Mouse (Mus musculus): ENCODE results near the gene Ano2. TPM values are rescaled to one million over a fixed set of nuclear protein-coding genes. Genes with fewer than 3 reads are reported as not detected.

The Ano2 gene
- polyA plus RNA-seq, 1 experiment from 2014 or later: 0.18 TPM

DNA sequence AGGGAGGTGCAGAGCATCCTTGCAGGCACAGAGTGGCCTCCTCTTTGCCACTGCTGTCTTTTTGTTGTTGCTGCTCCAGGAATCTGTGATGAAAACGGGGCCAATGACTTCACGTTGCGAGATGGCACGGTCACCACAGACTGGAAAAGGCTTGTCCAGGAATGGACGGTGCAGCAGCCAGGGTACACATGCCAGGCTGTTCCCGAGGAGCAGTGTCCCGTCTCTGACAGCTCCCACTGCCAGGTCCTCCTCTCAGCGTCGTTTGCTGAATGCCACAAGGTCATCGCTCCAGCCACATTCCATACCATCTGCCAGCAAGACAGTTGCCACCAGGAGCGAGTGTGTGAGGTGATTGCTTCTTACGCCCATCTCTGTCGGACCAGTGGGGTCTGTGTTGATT lies 33.3 kb upstream of the Ano2 start:
- no peak for DNase-seq (ENCODE audit: low spot score)
- 74% methylated on average over 13 of the region's 13 CpGs for WGBS
- no peak overlapping the region for H3K4me3 ChIP-seq (ENCODE audit: low read depth, low read length)
- no peak overlapping the region for H3K27ac ChIP-seq (ENCODE audit: low read length)
- H3K36me3 ChIP-seq (ENCODE audit: insufficient read depth, low read length): no peaks in the 10 kb centered on the region
- no peak overlapping the region for H3K9ac ChIP-seq (replicated peaks; ENCODE audit: low read depth)
- TF ChIP-seq CTCF (IDR thresholded peaks at IDR 0.05) (no peak), EP300 (IDR thresholded peaks at IDR 0.05) (no peak)
- no peak for ATAC-seq
- H3K27me3 ChIP-seq (replicated peaks; ENCODE audit: insufficient read depth, low read length): no peaks in the 10 kb centered on the region
- H3K4me1 ChIP-seq (ENCODE audit: insufficient read depth, low read depth, low read length): no peaks in the 10 kb centered on the region
- no peaks in the 10 kb centered on the region for H3K9me3 ChIP-seq (ENCODE audit: low read length)
- H3K4me2 ChIP-seq (replicated peaks; ENCODE audit: low read depth, low read length): no peak overlapping the region

DNA sequence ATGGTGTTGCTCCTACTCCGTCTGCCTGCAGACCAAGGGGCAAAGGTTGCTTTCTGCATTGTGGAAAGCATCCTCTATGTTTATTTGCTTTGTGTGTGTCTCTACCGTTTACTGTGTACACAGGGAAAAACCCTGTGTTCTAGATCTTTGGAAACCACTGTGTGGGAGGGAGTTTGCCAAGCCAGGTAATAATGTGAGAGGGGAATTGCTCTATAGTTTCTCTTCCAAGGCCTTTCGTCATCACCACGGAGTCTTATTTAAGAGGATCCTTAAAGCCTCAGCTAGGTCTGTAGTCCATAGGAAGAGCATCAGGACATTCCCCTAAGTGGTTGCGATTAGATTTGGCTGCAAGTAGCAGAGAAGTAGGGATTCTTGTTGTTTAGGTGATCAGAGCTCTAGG lies 32.3 kb upstream of the Ano2 start:
- TF ChIP-seq EP300 (IDR thresholded peaks at IDR 0.05) (no peak), CTCF (IDR thresholded peaks at IDR 0.05) (no peak)
- Histone ChIP-seq H3K27ac (ENCODE audit: low read length) (no peak overlapping the region), H3K4me3 (ENCODE audit: low read depth, low read length) (no peak overlapping the region), H3K27me3 (replicated peaks; ENCODE audit: insufficient read depth, low read length) (no peaks in the 10 kb centered on the region), H3K9me3 (ENCODE audit: low read length) (no peaks in the 10 kb centered on the region), H3K36me3 (ENCODE audit: insufficient read depth, low read length) (no peaks in the 10 kb centered on the region), H3K4me1 (ENCODE audit: insufficient read depth, low read depth, low read length) (no peaks in the 10 kb centered on the region), H3K4me2 (replicated peaks; ENCODE audit: low read depth, low read length) (no peak overlapping the region), H3K9ac (replicated peaks; ENCODE audit: low read depth) (no peak overlapping the region)
- no peak for ATAC-seq
- DNase-seq (ENCODE audit: low spot score): no peak
- 68% methylated on average over 5 of the region's 5 CpGs for WGBS

DNA sequence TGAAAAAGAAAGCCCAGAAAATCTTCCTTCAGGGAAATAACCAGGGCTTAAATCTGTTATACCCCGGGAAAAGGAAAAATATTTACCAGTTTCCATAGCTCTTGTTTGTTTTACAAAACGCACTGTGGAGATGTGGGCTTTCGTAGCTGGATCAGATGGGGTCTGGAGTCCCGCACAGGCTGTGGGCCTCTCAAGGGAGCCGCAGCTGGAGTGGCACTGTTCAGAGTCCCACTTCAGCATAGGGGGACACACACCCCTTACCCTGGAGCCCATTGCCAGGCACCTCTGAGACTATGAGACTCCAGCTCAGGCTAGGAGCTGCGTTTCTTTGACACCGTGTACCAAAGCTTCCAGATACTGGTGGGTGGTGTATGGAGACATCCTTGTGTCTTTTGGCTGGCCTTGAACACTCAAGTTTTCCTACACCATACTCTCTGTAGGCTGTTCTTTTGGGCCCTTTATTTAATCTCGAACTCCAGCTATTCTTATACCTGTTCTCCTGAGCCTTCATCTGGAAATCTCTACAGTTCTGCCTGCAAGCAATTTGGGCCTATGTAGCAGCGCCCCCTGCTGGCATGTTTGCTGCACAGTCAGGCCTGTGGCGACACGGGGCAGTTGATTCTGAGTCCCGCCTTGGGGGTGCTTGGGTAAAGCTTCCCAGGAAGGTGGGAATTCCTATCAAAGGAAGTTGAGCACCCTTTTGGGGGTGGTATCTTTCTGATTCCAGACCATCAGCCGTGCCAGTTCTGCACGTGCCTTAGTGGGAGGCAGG lies 28.9 kb upstream of the Ano2 start:
- TF ChIP-seq EP300 (IDR thresholded peaks at IDR 0.05): no peak
- TF ChIP-seq CTCF (IDR thresholded peaks at IDR 0.05): peak; percentile 92
- H3K4me2 ChIP-seq (replicated peaks; ENCODE audit: low read depth, low read length): no peak overlapping the region
- no peaks in the 10 kb centered on the region for H3K9me3 ChIP-seq (ENCODE audit: low read length)
- ATAC-seq (no peak; the same call in 1 of the 2 replicates), DNase-seq (ENCODE audit: low spot score) (peak; percentile 72)
- H3K4me1 ChIP-seq (ENCODE audit: insufficient read depth, low read depth, low read length): no peaks in the 10 kb centered on the region
- 44% methylated on average over 14 of the region's 14 CpGs for WGBS
- H3K9ac ChIP-seq (replicated peaks; ENCODE audit: low read depth): no peak overlapping the region
- H3K36me3 ChIP-seq (ENCODE audit: insufficient read depth, low read length): no peaks in the 10 kb centered on the region
- no peak overlapping the region for H3K4me3 ChIP-seq (ENCODE audit: low read depth, low read length)
- no peaks in the 10 kb centered on the region for H3K27me3 ChIP-seq (replicated peaks; ENCODE audit: insufficient read depth, low read length)
- H3K27ac ChIP-seq (ENCODE audit: low read length): no peak overlapping the region

DNA sequence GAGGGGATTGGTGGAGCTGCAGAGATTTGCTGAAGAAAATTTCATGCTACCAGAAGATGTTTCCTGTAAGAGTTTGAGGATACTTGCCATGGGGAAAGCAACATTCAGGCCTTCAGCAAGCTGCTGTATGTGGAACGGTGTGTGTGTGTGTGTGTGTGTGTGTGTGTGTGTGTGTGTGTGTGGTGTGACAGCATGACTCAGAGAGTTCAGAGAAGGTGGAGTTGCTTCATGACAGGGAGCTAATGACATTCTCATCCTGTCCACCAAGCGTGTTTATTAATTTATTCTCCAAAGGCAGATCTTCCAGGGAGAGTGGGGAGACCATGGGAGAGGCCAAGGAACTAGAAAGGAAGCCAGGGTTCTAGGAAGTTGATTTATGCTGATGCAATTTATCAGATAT lies 26.3 kb upstream of the Ano2 start:
- Histone ChIP-seq H3K4me3 (ENCODE audit: low read depth, low read length) (no peak overlapping the region), H3K36me3 (ENCODE audit: insufficient read depth, low read length) (no peaks in the 10 kb centered on the region), H3K4me2 (replicated peaks; ENCODE audit: low read depth, low read length) (no peak overlapping the region), H3K27ac (ENCODE audit: low read length) (no peak overlapping the region), H3K9ac (replicated peaks; ENCODE audit: low read depth) (no peak overlapping the region), H3K9me3 (ENCODE audit: low read length) (no peaks in the 10 kb centered on the region), H3K4me1 (ENCODE audit: insufficient read depth, low read depth, low read length) (no peaks in the 10 kb centered on the region), H3K27me3 (replicated peaks; ENCODE audit: insufficient read depth, low read length) (no peaks in the 10 kb centered on the region)
- no peak for TF ChIP-seq CTCF (IDR thresholded peaks at IDR 0.05)
- peak; percentile 32; the same call in 1 of the 2 replicates for TF ChIP-seq EP300 (IDR thresholded peaks at IDR 0.05)
- DNase-seq (ENCODE audit: low spot score) (peak; percentile 66), ATAC-seq (peak; percentile 64)
- 27% methylated on average over 2 of the region's 2 CpGs for WGBS

DNA sequence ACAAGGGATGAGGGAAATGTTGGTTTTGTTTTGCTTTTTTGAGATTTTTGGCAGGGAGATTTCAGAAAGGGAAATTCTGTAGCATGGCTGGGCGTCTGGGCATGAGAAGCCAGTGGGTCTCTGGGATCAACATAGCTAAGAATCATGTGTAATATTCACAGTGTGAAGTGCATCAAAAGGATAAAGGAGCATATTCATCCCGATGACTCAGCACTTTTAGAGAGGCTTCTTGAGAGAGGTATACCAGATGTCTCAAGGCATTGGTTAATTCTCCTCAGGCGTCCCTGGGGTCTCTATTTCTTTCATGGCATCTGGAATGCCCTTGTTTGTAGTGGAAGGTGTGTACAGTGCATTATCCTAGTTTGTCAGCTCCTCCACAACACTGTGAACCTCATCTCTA lies 18.4 kb upstream of the Ano2 start:
- no peaks in the 10 kb centered on the region for H3K36me3 ChIP-seq (ENCODE audit: insufficient read depth, low read length)
- no peak overlapping the region for H3K27ac ChIP-seq (ENCODE audit: low read length)
- 78% methylated on average over 3 of the region's 3 CpGs for WGBS
- ATAC-seq (no peak), DNase-seq (ENCODE audit: low spot score) (no peak)
- H3K27me3 ChIP-seq (replicated peaks; ENCODE audit: insufficient read depth, low read length): no peaks in the 10 kb centered on the region
- no peak overlapping the region for H3K4me3 ChIP-seq (ENCODE audit: low read depth, low read length)
- no peak overlapping the region for H3K9ac ChIP-seq (replicated peaks; ENCODE audit: low read depth)
- no peak overlapping the region for H3K4me2 ChIP-seq (replicated peaks; ENCODE audit: low read depth, low read length)
- TF ChIP-seq EP300 (IDR thresholded peaks at IDR 0.05) (no peak), CTCF (IDR thresholded peaks at IDR 0.05) (no peak)
- H3K9me3 ChIP-seq (ENCODE audit: low read length): no peaks in the 10 kb centered on the region
- no peaks in the 10 kb centered on the region for H3K4me1 ChIP-seq (ENCODE audit: insufficient read depth, low read depth, low read length)

DNA sequence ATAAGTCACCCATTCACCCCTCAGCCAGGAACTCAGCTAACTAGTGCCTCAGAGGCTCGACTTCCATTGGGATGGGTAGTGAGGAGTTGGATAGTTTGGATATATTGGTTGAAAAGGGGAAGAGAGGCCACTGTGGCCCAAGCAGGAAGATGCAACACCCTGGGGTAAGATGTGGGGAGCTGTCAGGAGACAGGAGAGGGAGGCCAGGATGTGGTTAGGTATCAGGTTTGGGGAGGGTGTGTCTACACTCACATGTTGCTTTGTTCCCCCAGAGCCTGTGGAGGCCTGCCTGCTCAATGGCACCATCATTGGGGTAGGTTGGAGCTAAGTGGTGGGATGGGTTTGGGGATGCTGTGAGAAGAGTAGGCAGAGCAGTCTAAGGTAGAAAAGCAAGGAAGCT lies 11.7 kb upstream of the Ano2 start:
- Histone ChIP-seq H3K4me2 (replicated peaks; ENCODE audit: low read depth, low read length) (no peak overlapping the region), H3K4me3 (ENCODE audit: low read depth, low read length) (no peak overlapping the region), H3K4me1 (ENCODE audit: insufficient read depth, low read depth, low read length) (no peaks in the 10 kb centered on the region), H3K9me3 (ENCODE audit: low read length) (no peaks in the 10 kb centered on the region), H3K27me3 (replicated peaks; ENCODE audit: insufficient read depth, low read length) (no peaks in the 10 kb centered on the region), H3K36me3 (ENCODE audit: insufficient read depth, low read length) (no peaks in the 10 kb centered on the region), H3K9ac (replicated peaks; ENCODE audit: low read depth) (no peak overlapping the region), H3K27ac (ENCODE audit: low read length) (no peak overlapping the region)
- TF ChIP-seq EP300 (IDR thresholded peaks at IDR 0.05): no peak
- TF ChIP-seq CTCF (IDR thresholded peaks at IDR 0.05): no peak
- DNase-seq (ENCODE audit: low spot score) (no peak), ATAC-seq (no peak)
- 65% methylated on average over 1 of the region's 1 CpGs for whole genome bisulfite sequencing
